Mouse (Mus musculus) MEL (cell line): Measurements from ENCODE around the gene Uba2. TPM values are rescaled to one million over a fixed set of nuclear protein-coding genes. Genes with fewer than 3 reads are reported as not detected.
A peak's percentile ranks its signal among the peaks of the same experiment; 100 is the strongest.
"Not testable (repeated sequence)": the region's sequence is repeated elsewhere in the genome, so short reads cannot be mapped to it uniquely, and the experiment has no call there.

ENCODE experiments used
- DNase-seq: peaks from one replicate; pipeline ENCODE4 v3.0.0; 2011; ENCODE audit warnings: low read depth, low spot score
- H3K27ac ChIP-seq: 2 replicates; pipeline ENCODE4 v1.5.1; 2012; ENCODE audit warnings: low read depth, mild to moderate bottlenecking, control low read depth, low read length, moderate library complexity; ENCODE audit not compliant: control insufficient read depth
- H3K27me3 ChIP-seq, 2 experiments: fragments of 150-350 bp in 1 of 2; sonication (generic) in 1 of 2; 2 replicates each; pipeline ENCODE4 v1.6.1; 2012; ENCODE audit warnings: low read length in 2 of 2, mild to moderate bottlenecking in 2 of 2, improper control_type of control experiment in 1 of 2, moderate library complexity in 1 of 2; ENCODE audit not compliant: insufficient read depth in 2 of 2, control insufficient read depth in 1 of 2
- H3K36me3 ChIP-seq, 2 experiments: 2 replicates each; pipeline ENCODE4 v1.6.1; 2012 to 2014; ENCODE audit warnings: low read length in 2 of 2, improper control_type of control experiment in 1 of 2, inconsistent platforms in 1 of 2, mild to moderate bottlenecking in 1 of 2; ENCODE audit not compliant: insufficient read depth in 2 of 2, control insufficient read depth in 1 of 2
- H3K4me1 ChIP-seq, 2 experiments: fragments of 150-350 bp in 1 of 2; sonication (generic) in 1 of 2; 2 replicates each; pipeline ENCODE4 v1.6.1; 2012; ENCODE audit warnings: low read length in 2 of 2, improper control_type of control experiment in 1 of 2, mild to moderate bottlenecking in 1 of 2; ENCODE audit not compliant: insufficient read depth in 2 of 2, control insufficient read depth in 1 of 2
- H3K4me3 ChIP-seq, 2 experiments: fragments of 150-350 bp in 1 of 2; sonication (generic) in 1 of 2; 2 replicates each; pipeline ENCODE4 v1.5.1; 2012; ENCODE audit warnings: low read depth in 2 of 2, low read length in 2 of 2, mild to moderate bottlenecking in 2 of 2, moderate library complexity in 2 of 2, control low read depth in 1 of 2, improper control_type of control experiment in 1 of 2; ENCODE audit not compliant: control insufficient read depth in 1 of 2, insufficient read depth in 1 of 2
- H3K79me2 ChIP-seq: 2 replicates; pipeline ENCODE4 v1.6.1; 2012; ENCODE audit warnings: mild to moderate bottlenecking, low read length, moderate library complexity; ENCODE audit not compliant: control insufficient read depth, poor library complexity, insufficient read depth
- H3K9ac ChIP-seq: 2 replicates; pipeline ENCODE4 v1.6.1; 2012; ENCODE audit warnings: low read depth, mild to moderate bottlenecking, control low read depth, low read length, moderate library complexity; ENCODE audit not compliant: control insufficient read depth, poor library complexity, severe bottlenecking
- H3K9me3 ChIP-seq: fragments of 150-350 bp; sonication (generic); replicated peaks from 2 replicates; pipeline ENCODE4 v1.6.1; 2012; ENCODE audit warnings: mild to moderate bottlenecking, low read length, improper control_type of control experiment, moderate library complexity; ENCODE audit not compliant: insufficient read depth
- BHLHE40 ChIP-seq: IDR thresholded peaks from 2 replicates; pipeline ENCODE4 v1.6.1; 2012; ENCODE audit warnings: low read depth, mild to moderate bottlenecking, inconsistent platforms, low read length, improper control_type of control experiment, borderline replicate concordance
- CTCF ChIP-seq, 3 experiments: IDR thresholded peaks in 2 of 3; conservative IDR thresholded peaks in 1 of 3; 2 replicates each; pipeline ENCODE4 v1.5.1; 2011 to 2012; ENCODE audit warnings: low read length in 3 of 3, low read depth in 2 of 3, mild to moderate bottlenecking in 2 of 3, improper control_type of control experiment in 1 of 3, inconsistent platforms in 1 of 3, mixed read lengths in 1 of 3, moderate library complexity in 1 of 3; ENCODE audit not compliant: control insufficient read depth in 1 of 3, insufficient read depth in 1 of 3, poor library complexity in 1 of 3, severe bottlenecking in 1 of 3
- E2F4 ChIP-seq: IDR thresholded peaks from 2 replicates; pipeline ENCODE4 v1.6.1; 2011; ENCODE audit warnings: low read depth, low read length, improper control_type of control experiment, borderline replicate concordance
- ETS1 ChIP-seq: IDR thresholded peaks from 2 replicates; pipeline ENCODE4 v1.6.1; 2012; ENCODE audit warnings: low read depth, mild to moderate bottlenecking, inconsistent platforms, low read length, improper control_type of control experiment, moderate library complexity
- HCFC1 ChIP-seq: IDR thresholded peaks from 2 replicates; pipeline ENCODE4 v1.6.1; 2012; ENCODE audit warnings: low read depth, mild to moderate bottlenecking, inconsistent platforms, low read length, improper control_type of control experiment, moderate library complexity
- MAFK ChIP-seq: IDR thresholded peaks from 2 replicates; pipeline ENCODE4 v1.6.1; 2011; ENCODE audit warnings: low read depth, mild to moderate bottlenecking, low read length, improper control_type of control experiment, borderline replicate concordance
- NELFE ChIP-seq: IDR thresholded peaks from 2 replicates; pipeline ENCODE4 v1.6.1; 2011; ENCODE audit warnings: low read depth, low read length, improper control_type of control experiment
- RAD21 ChIP-seq: IDR thresholded peaks from 2 replicates; pipeline ENCODE4 v1.6.1; 2011; ENCODE audit warnings: mild to moderate bottlenecking, low read depth, low read length, improper control_type of control experiment
- RCOR1 ChIP-seq: IDR thresholded peaks from 2 replicates; pipeline ENCODE4 v1.6.1; 2012; ENCODE audit warnings: low read depth, mild to moderate bottlenecking, inconsistent platforms, low read length, improper control_type of control experiment
- TAL1 ChIP-seq: IDR thresholded peaks from 2 replicates; pipeline ENCODE4 v1.6.1; 2012; ENCODE audit warnings: mild to moderate bottlenecking, inconsistent platforms, low read length, moderate library complexity, mixed read lengths
- UBTF ChIP-seq: IDR thresholded peaks from 2 replicates; pipeline ENCODE4 v1.6.1; 2012; ENCODE audit warnings: low read depth, mild to moderate bottlenecking, inconsistent platforms, low read length, improper control_type of control experiment, moderate library complexity, borderline replicate concordance; ENCODE audit not compliant: insufficient read depth
- USF2 ChIP-seq, 2 experiments: IDR thresholded peaks; 2 replicates each; pipeline ENCODE4 v1.6.1; 2011 to 2012; ENCODE audit warnings: improper control_type of control experiment in 2 of 2, low read length in 2 of 2, borderline replicate concordance in 1 of 2, inconsistent platforms in 1 of 2, low read depth in 1 of 2, mild to moderate bottlenecking in 1 of 2; ENCODE audit not compliant: insufficient read depth in 1 of 2
- ZC3H11A ChIP-seq: IDR thresholded peaks from 2 replicates; pipeline ENCODE4 v1.6.1; 2012; ENCODE audit warnings: low read depth, mild to moderate bottlenecking, inconsistent platforms, low read length, improper control_type of control experiment
- ZKSCAN1 ChIP-seq: IDR thresholded peaks from 2 replicates; pipeline ENCODE4 v1.6.1; 2012; ENCODE audit warnings: low read depth, mild to moderate bottlenecking, inconsistent platforms, low read length, improper control_type of control experiment, moderate library complexity
- polyA plus RNA-seq, 2 experiments: library from polyadenylated mRNA; stranded (reverse) in 1 of 2; unstranded in 1 of 2; fragments of >175 nt in 1 of 2; fragments of >200 nt in 1 of 2; gene quantifications; 2 replicates each; pipeline versions ENCODE4 v1.2.1 to v1.2.4; 2012; ENCODE audit warnings: low replicate concordance in 2 of 2, low read depth in 1 of 2; ENCODE audit not compliant: insufficient read length in 2 of 2, insufficient read depth in 1 of 2, missing spikeins in 1 of 2
- total RNA-seq: library from RNA; depleted of rRNA; stranded (reverse); fragments of 300-350 nt; gene quantifications from 2 replicates; pipeline ENCODE4 v1.2.3, GENCODE M21; 2012

Uba2 gene
- total and polyA plus RNA-seq, 3 experiments = 201 to 207 TPM; not detected in 1

DNA sequence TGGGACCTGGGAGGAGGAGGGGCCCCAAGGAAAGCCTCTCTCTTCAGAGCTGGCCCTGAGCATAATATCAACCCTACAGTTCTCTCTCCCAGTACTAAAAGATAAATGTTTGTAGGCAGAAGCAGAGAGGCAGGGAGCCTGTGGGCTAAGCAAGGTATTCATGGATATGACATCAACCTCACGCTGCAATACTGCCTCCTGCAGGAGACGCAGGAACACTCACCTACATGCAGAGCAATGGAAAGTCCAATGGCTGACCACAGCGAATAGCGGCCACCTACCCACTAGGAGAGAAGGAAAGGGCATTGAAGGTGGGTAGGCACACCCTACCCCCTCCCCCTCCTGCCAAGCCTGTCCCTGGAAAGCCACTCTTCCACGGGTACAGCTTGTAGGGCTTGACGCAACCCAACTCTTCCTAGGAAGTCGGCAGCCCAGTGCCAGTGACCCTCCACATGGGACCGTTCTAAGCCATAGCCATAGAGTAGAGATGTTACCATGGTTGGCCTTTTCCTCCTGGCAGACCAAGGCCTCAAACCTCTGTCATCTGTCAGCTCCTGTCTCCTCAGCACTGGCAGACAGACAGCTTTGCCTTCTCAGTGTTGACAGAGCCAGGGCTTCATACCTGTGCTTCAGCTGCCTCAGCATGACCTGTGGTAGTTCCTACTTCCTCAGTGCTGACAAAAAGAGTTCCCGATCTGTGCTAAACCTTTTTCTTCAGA is 38.8 kb upstream of the Uba2 start:
- H3K4me3 ChIP-seq = no peak overlapping the region
- TF ChIP-seq CTCF (IDR thresholded peaks at IDR 0.05 in 2 of 3, conservative IDR thresholded peaks at IDR 0.05 in 1 of 3; ENCODE audit: control insufficient read depth in 1 of 3, insufficient read depth in 1 of 3, low read depth in 2 of 3, low read length in 3 of 3, poor library complexity in 1 of 3, severe bottlenecking in 1 of 3) (peak; percentile 31 to 40 (median 40); a peak in 4 of 6 replicates), HCFC1 (no peak)
- H3K4me1 ChIP-seq = no peaks in the 10 kb centered on the region
- no peak for DNase-seq
- no peaks in the 10 kb centered on the region for H3K79me2 ChIP-seq
- no peaks in the 10 kb centered on the region for H3K9me3 ChIP-seq
- H3K9ac ChIP-seq = no peak overlapping the region
- no peak overlapping the region for H3K27ac ChIP-seq
- H3K36me3 ChIP-seq = peaks cover 0 to 9% of the 10 kb centered on the region in 2 experiments; a peak in 2 of 4 replicates
- H3K27me3 ChIP-seq = no peaks in the 10 kb centered on the region

DNA sequence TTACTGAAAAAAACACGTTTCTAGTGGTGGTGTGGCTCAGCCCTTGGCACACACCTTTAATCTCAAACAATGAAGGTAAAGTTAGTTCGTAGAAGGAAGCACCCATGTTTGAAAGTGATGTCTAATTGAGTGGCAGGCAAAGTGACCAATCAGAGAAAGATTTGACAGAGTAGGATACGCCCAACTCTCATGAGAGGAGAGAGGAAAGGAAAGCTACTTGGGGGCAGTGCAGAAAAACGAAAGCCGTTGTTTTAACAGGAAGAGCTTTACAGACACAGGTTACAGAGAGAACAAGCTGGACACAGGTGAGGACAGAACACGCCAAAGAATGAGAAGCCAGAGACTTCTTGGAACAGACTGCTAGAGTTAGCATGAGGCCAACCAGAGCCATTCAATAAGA is 36.9 kb upstream of the Uba2 start:
- Histone ChIP-seq H3K9me3 (no peaks in the 10 kb centered on the region), H3K27me3 (no peaks in the 10 kb centered on the region), H3K36me3 (peaks cover 0 to 11% of the 10 kb centered on the region in 2 experiments; a peak in 2 of 4 replicates)
- TF ChIP-seq UBTF = no peak
- no peak for TF ChIP-seq ETS1
- no peak for TF ChIP-seq MAFK
- no peak for TF ChIP-seq E2F4
- no peak for TF ChIP-seq USF2 (IDR thresholded peaks at IDR 0.05; ENCODE audit: borderline replicate concordance in 1 of 2, insufficient read depth in 1 of 2, low read depth in 1 of 2, low read length in 2 of 2)
- no peak for TF ChIP-seq ZC3H11A
- no peak for TF ChIP-seq BHLHE40
- no peak for TF ChIP-seq RAD21
- TF ChIP-seq ZKSCAN1 = no peak
- TF ChIP-seq CTCF (IDR thresholded peaks at IDR 0.05 in 2 of 3, conservative IDR thresholded peaks at IDR 0.05 in 1 of 3; ENCODE audit: control insufficient read depth in 1 of 3, insufficient read depth in 1 of 3, low read depth in 2 of 3, low read length in 3 of 3, poor library complexity in 1 of 3, severe bottlenecking in 1 of 3) = no peak
- no peak for TF ChIP-seq TAL1
- TF ChIP-seq RCOR1 = no peak
- no peak for TF ChIP-seq NELFE
- TF ChIP-seq, all 39 proteins: peak for 0
- Histone ChIP-seq H3K9ac (no peak overlapping the region), H3K4me3 (no peak overlapping the region), H3K4me1 (no peaks in the 10 kb centered on the region), H3K27ac (no peak overlapping the region), H3K79me2 (no peaks in the 10 kb centered on the region)
- DNase-seq = no peak

DNA sequence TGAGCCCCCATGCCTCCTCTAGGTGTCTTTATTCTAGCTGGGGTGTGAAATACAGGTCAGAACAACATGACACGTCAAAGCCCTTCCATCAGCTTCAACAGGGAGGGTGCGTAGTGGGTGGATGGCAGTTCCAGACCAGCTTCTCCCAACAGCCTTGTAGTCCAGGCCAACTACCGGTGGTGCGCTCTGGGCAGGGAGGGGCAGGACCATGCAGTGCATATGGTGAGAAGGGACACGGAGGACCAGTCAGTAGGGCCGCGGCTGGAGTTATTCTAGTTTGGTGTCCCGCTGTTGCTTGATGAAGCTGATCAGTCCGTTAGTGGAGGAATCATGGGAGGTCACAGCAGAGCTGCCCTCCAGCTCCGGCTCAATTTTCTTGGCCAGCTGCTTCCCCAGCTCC is 32.7 kb upstream of the Uba2 start:
- H3K27me3 ChIP-seq, H3K27ac ChIP-seq, H3K9me3 ChIP-seq, H3K4me3 ChIP-seq, H3K36me3 ChIP-seq, H3K9ac ChIP-seq, H3K4me1 ChIP-seq, DNase-seq, H3K79me2 ChIP-seq: not testable (repeated sequence)
